ENCODE assay signal across 16 mouse cellular contexts in genomic region chr12:32306326-32306725, GRCm38 (mm10).
DNase-seq lines count a peak whose midpoint lies in the region; ATAC-seq and TF ChIP-seq lines count a peak whose summit lies in the region.
"Had no signal": no experiment of that assay in that cellular context is flagged by ENCODE, and none has a peak within 500 bp of the region (broad histone marks: within the 10 kb centered on the region; RNA-seq: fewer than 3 reads in every experiment).

No protein-coding gene starts in this region.

- H3K9ac ChIP-seq in intestine, postnatal 0 days (ENCODE audit: low read depth, low read length) = no peak overlapping the region
- H3K9ac ChIP-seq: heart, embryonic 13.5 days; hindbrain, embryonic 15.5 days; limb, embryonic 12.5 days; stomach, embryonic 15.5 days had no signal

- H3K4me2 ChIP-seq in intestine, postnatal 0 days (replicated peaks; ENCODE audit: low read depth) = no peak overlapping the region
- H3K4me2 ChIP-seq: heart, embryonic 13.5 days; hindbrain, embryonic 15.5 days; limb, embryonic 12.5 days; stomach, embryonic 15.5 days had no signal

- H3K36me3 ChIP-seq in intestine, postnatal 0 days (ENCODE audit: control insufficient read depth, insufficient read depth) = no peaks in the 10 kb centered on the region
- H3K36me3 ChIP-seq: heart, embryonic 13.5 days; hindbrain, embryonic 15.5 days; limb, embryonic 12.5 days; midbrain, embryonic 10.5 days; stomach, embryonic 15.5 days had no signal

- peak; percentile 12 for DNase-seq in adrenal gland, adult 8-10 months
- DNase-seq in adrenal gland, postnatal 10 days = no peak
- DNase-seq in 416B (ENCODE audit: low read depth) = peak; percentile 78
- no peak for DNase-seq in urinary bladder, adult 18-20 months (ENCODE audit: low spot score in 2 of 2)
- DNase-seq in heart, postnatal 25 days (ENCODE audit: low spot score) = no peak
- no peak for DNase-seq in natural killer cell, adult 2 months (ENCODE audit: low spot score in 2 of 2)
- DNase-seq: cerebellum, adult 11-12 months; gastrocnemius, adult 2 months had no signal

- WGBS in intestine, postnatal 0 days = 79% methylated on average over 4 of the region's 4 CpGs

- no peaks in the 10 kb centered on the region for H3K9me3 ChIP-seq in intestine, postnatal 0 days (ENCODE audit: control insufficient read depth)
- H3K9me3 ChIP-seq: heart, embryonic 13.5 days; hindbrain, embryonic 15.5 days; limb, embryonic 12.5 days; midbrain, embryonic 10.5 days; stomach, embryonic 15.5 days had no signal

- TF ChIP-seq CTCF in intestine, postnatal 0 days (IDR thresholded peaks at IDR 0.05; ENCODE audit: low read depth) = no peak

- intact Hi-C loops in heart, postnatal 25 days (cut with DNase I) = no loop called here

- no peaks in the 10 kb centered on the region for H3K4me1 ChIP-seq in intestine, postnatal 0 days (replicated peaks; ENCODE audit: control insufficient read depth, insufficient read depth, low read length)
- H3K4me1 ChIP-seq: heart, embryonic 13.5 days; hindbrain, embryonic 15.5 days; limb, embryonic 12.5 days; midbrain, embryonic 10.5 days; stomach, embryonic 15.5 days had no signal

- H3K4me3 ChIP-seq in intestine, postnatal 0 days (ENCODE audit: low read depth, low read length) = no peak overlapping the region
- H3K4me3 ChIP-seq: gastrocnemius, adult 2 months; heart, embryonic 13.5 days; hindbrain, embryonic 15.5 days; limb, embryonic 12.5 days; midbrain, embryonic 10.5 days; stomach, embryonic 15.5 days had no signal

- H3K27me3 ChIP-seq in intestine, postnatal 0 days (replicated peaks; ENCODE audit: control insufficient read depth, insufficient read depth, low read length) = no peaks in the 10 kb centered on the region
- H3K27me3 ChIP-seq: heart, embryonic 13.5 days; hindbrain, embryonic 15.5 days; limb, embryonic 12.5 days; stomach, embryonic 15.5 days had no signal

- ATAC-seq in intestine, postnatal 0 days = peak; percentile 44; the same call in 1 of the 2 replicates
- ATAC-seq in megakaryocyte, adult 5-6 weeks (ENCODE audit: poor library complexity, severe bottlenecking) = peak; percentile 93

- H3K27ac ChIP-seq in intestine, postnatal 0 days (ENCODE audit: low read depth, low read length) = peak overlapping the region; percentile 82
- H3K27ac ChIP-seq: gastrocnemius, adult 2 months; heart, embryonic 13.5 days; hindbrain, embryonic 15.5 days; kidney, postnatal 0 days; limb, embryonic 12.5 days; midbrain, embryonic 10.5 days; stomach, embryonic 15.5 days had no signal

Comparison
In these comparisons a context has a peak if more than half of its experiments do, and no peak if none do; other contexts are left out.
1. DNase-seq: peak in adrenal gland, adult 8-10 months (single experiment) and 416B (single experiment); none in adrenal gland, postnatal 10 days (single experiment), urinary bladder, adult 18-20 months (0 of 2), heart, postnatal 25 days (single experiment) and natural killer cell, adult 2 months (0 of 2).